Mouse (Mus musculus) heart, adult 18-20 months (tissue): ENCODE data around the gene Adam19. TPM values are rescaled to one million over a fixed set of nuclear protein-coding genes. Genes with fewer than 3 reads are reported as not detected.

ENCODE experiments used
- DNase-seq, 2 experiments: peaks; one replicate each; pipeline ENCODE4 v3.0.0; 2021 to 2022; ENCODE audit warnings: mixed read lengths in 1 of 2
- total RNA-seq, 2 experiments: library from RNA; stranded (reverse); gene quantifications; 2 replicates each; pipeline ENCODE4 v1.2.3; 2021

Adam19 gene
- total RNA-seq, 2 experiments from 2014 or later: 48.1 to 54.5 TPM

- no peak for DNase-seq
Measured at GRCm38 (mm10) chr11:46097062-46097461, 41.3 kb downstream of the Adam19 start.

GRCm38 (mm10) chr11:46102107-46102506 lies 46.3 kb downstream of the Adam19 start:
- peak; percentile 67 to 79 for DNase-seq

- DNase-seq: peak in 1 of 2 experiments; percentile 46
Measured at GRCm38 (mm10) chr11:46107046-46107445, 51.3 kb downstream of the Adam19 start.

- no peak for DNase-seq
Measured at GRCm38 (mm10) chr11:46109206-46109605, 53.4 kb downstream of the Adam19 start.

GRCm38 (mm10) chr11:46110156-46110944 lies 54.6 kb downstream of the Adam19 start:
- peak; percentile 71 to 83 for DNase-seq

GRCm38 (mm10) chr11:46110945-46111287 lies 55.1 kb downstream of the Adam19 start:
- DNase-seq: no peak

GRCm38 (mm10) chr11:46113211-46113610 lies 57.4 kb downstream of the Adam19 start:
- DNase-seq: peak; percentile 65 to 74

- no peak for DNase-seq
Measured at GRCm38 (mm10) chr11:46114221-46114620, 58.4 kb downstream of the Adam19 start.

GRCm38 (mm10) chr11:46115011-46115410 lies 59.2 kb downstream of the Adam19 start:
- no peak for DNase-seq

- DNase-seq: no peak
Measured at GRCm38 (mm10) chr11:46115411-46116173, 59.8 kb downstream of the Adam19 start.

GRCm38 (mm10) chr11:46116510-46116909 lies 60.7 kb downstream of the Adam19 start:
- DNase-seq: no peak

- peak in 1 of 2 experiments; percentile 72 for DNase-seq
Measured at GRCm38 (mm10) chr11:46119624-46120023, 63.8 kb downstream of the Adam19 start.

- peak in 1 of 2 experiments; percentile 55 for DNase-seq
Measured at GRCm38 (mm10) chr11:46120084-46120483, 64.3 kb downstream of the Adam19 start.

GRCm38 (mm10) chr11:46121666-46122065 lies 65.9 kb downstream of the Adam19 start:
- DNase-seq: no peak

- peak; percentile 53 to 56 for DNase-seq
Measured at GRCm38 (mm10) chr11:46122875-46123274, 67.1 kb downstream of the Adam19 start.

GRCm38 (mm10) chr11:46123328-46123866 lies 67.6 kb downstream of the Adam19 start:
- DNase-seq: no peak

GRCm38 (mm10) chr11:46125093-46125834 lies 69.5 kb downstream of the Adam19 start:
- no peak for DNase-seq

- no peak for DNase-seq
Measured at GRCm38 (mm10) chr11:46125835-46126229, 70.0 kb downstream of the Adam19 start.

GRCm38 (mm10) chr11:46126317-46126716 lies 70.5 kb downstream of the Adam19 start:
- no peak for DNase-seq

- no peak for DNase-seq
Measured at GRCm38 (mm10) chr11:46126827-46127410, 71.1 kb downstream of the Adam19 start.

GRCm38 (mm10) chr11:46127621-46128547 lies 72.1 kb downstream of the Adam19 start:
- DNase-seq: peak; percentile 77 to 89
